Mouse (Mus musculus) activated CD4-positive, CD25-positive, alpha-beta regulatory T cell (primary cell): Measurements from ENCODE around the gene Mrgbp. TPM values are rescaled to one million over a fixed set of nuclear protein-coding genes. Genes with fewer than 3 reads are reported as not detected.

ENCODE experiments used
- polyA plus RNA-seq, 2 experiments: library from polyadenylated mRNA; unstranded; fragments of 100-300 nt; shearing (Covaris generic); gene quantifications; one replicate each; pipeline ENCODE4 v1.2.1; 2017

Mrgbp gene
- 10 to 100 TPM; 40.5 to 67.2 TPM for polyA plus RNA-seq

DNA sequence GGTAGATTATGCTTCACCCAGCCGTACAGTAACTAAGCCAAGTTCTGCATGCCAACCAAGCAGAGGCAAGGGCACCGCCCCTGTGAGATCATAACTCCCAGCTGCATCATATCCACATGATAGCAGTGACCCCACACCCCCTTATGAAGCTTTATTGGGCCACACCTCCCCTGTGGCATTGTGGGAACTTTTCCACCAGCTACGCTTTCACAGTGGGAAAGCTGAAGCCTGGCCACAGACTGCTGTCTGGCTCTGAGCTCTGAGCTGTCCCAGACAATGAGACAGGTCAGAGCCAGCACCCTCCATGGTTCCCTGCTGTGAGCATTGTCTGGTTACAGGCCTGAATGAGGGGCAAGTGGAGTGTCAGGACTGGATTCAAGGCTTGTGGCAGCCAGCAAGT is at the start of gene Mrgbp:
Gene Mrgbp (plus strand): TSS at position 303 of the 400 bp plus-strand sequence.

DNA sequence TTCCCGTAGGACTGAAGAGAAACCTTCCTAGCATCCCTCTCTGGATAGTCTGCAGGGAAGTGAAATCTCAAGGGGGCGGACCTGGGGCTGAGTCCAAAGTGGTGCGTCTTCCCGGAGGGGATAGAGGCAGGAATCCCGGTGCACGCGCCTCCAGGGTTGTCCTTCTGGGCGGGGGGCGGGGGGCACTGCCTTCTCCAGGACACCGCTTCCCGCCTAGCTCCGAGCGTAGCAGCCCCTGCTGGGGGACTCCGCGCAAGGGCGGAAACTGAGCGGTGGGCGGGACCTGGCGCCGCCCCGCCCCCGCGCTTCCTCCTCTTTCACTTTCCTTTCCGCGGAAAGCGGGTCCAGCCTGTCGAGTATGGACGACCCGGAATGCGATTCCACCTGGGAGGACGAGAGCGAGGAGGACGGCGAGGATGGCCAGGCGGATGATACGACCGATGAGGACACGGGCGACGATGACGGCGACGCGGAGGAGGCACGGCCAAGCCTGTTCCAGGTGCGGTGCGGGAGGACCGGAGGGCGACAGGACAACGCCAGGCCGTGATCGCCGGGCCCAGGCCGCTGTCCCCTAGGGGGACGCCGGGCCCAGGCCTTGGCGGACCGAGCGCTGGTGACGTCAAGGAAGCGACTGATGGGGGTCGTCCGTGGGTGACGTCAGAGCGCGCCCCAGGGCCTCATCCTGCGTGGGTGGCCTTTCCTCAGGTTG is 8.2 kb downstream of the Mrgbp start, which contains the start of gene Ogfr:
Gene Ogfr (plus strand): TSS at position 123 of the 709 bp plus-strand sequence.

DNA sequence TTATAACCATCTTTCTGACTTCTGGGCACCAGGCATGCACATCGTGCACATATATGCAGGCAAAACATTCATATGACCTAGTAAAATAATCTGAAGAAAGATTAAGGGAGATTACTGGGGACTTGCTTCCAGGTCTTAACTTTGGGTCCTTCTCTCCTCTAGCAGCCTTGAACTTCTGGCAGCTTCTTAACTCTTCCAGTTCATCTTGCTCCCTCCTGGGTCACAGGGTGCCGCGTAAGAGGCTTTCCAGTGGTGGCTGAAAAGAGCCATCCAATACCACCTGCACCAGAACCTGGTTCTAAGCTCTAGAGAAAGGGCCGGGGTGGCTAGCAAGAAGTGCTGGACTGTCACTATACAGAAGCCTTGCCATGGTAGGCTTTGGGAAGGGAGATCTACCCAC is 16.4 kb downstream of the Mrgbp start, which contains the start of gene Col9a3:
Gene Col9a3 (plus strand): TSS at position 301 of the 400 bp plus-strand sequence.

Other genes starting within 250 kb of the Mrgbp start
- not detected for gene Gata5, start 246.6 kb upstream of the Mrgbp start, polyA plus RNA-seq
- gene Slco4a1, start 125.1 kb upstream of the Mrgbp start, polyA plus RNA-seq = 1 to 10 TPM in 1 of 2 experiments, under 1 TPM in 1; 0.72 to 1.3 TPM
- gene Ntsr1, start 81.3 kb upstream of the Mrgbp start, polyA plus RNA-seq = not detected
- 10 to 100 TPM; 88.7 to 91.5 TPM for gene Ogfr, start 7.9 kb downstream of the Mrgbp start, polyA plus RNA-seq
- gene Col9a3, start 16.5 kb downstream of the Mrgbp start, polyA plus RNA-seq = 1 to 10 TPM; 1.4 to 1.9 TPM
- under 1 TPM in 1 of 2 experiments, not detected in 1; 0.36 TPM for gene Tcfl5, start 61.4 kb downstream of the Mrgbp start, polyA plus RNA-seq
- 10 to 100 TPM; 44.4 to 46.2 TPM for gene Dido1, start 128.7 kb downstream of the Mrgbp start, polyA plus RNA-seq
- 10 to 100 TPM; 35.7 to 39.1 TPM for gene Gid8, start 128.8 kb downstream of the Mrgbp start, polyA plus RNA-seq
- gene Slc17a9, start 144.0 kb downstream of the Mrgbp start, polyA plus RNA-seq = 10 to 100 TPM; 55.1 to 70.2 TPM
- gene Bhlhe23, start 195.6 kb downstream of the Mrgbp start, polyA plus RNA-seq = under 1 TPM in 1 of 2 experiments, not detected in 1; 0.65 TPM